Mouse (Mus musculus): ENCODE measurements around the gene Il20ra.

- no peak for TF ChIP-seq CTCF (IDR thresholded peaks at IDR 0.05; ENCODE audit: low read depth)
- TF ChIP-seq EP300 (IDR thresholded peaks at IDR 0.05; ENCODE audit: low read depth) = no peak
Observed at GRCm38 (mm10) chr10:19668973-19669372, 43.4 kb upstream of the Il20ra start.
